Mouse (Mus musculus) MEL (cell line): ENCODE measurements around the gene Cenph. TPM values are rescaled to one million over a fixed set of nuclear protein-coding genes. Genes with fewer than 3 reads are reported as not detected.

Source experiments
- DNase-seq: peaks from one replicate; pipeline ENCODE4 v3.0.0; 2011; ENCODE audit warnings: low read depth, low spot score
- H3K27ac ChIP-seq: 2 replicates; pipeline ENCODE4 v1.5.1; 2012; ENCODE audit warnings: low read depth, mild to moderate bottlenecking, control low read depth, low read length, moderate library complexity; ENCODE audit not compliant: control insufficient read depth
- H3K27me3 ChIP-seq, 2 experiments: fragments of 150-350 bp in 1 of 2; sonication (generic) in 1 of 2; 2 replicates each; pipeline ENCODE4 v1.6.1; 2012; ENCODE audit warnings: low read length in 2 of 2, mild to moderate bottlenecking in 2 of 2, improper control_type of control experiment in 1 of 2, moderate library complexity in 1 of 2; ENCODE audit not compliant: insufficient read depth in 2 of 2, control insufficient read depth in 1 of 2
- H3K36me3 ChIP-seq, 2 experiments: 2 replicates each; pipeline ENCODE4 v1.6.1; 2012 to 2014; ENCODE audit warnings: low read length in 2 of 2, improper control_type of control experiment in 1 of 2, inconsistent platforms in 1 of 2, mild to moderate bottlenecking in 1 of 2; ENCODE audit not compliant: insufficient read depth in 2 of 2, control insufficient read depth in 1 of 2
- H3K4me1 ChIP-seq, 2 experiments: fragments of 150-350 bp in 1 of 2; sonication (generic) in 1 of 2; 2 replicates each; pipeline ENCODE4 v1.6.1; 2012; ENCODE audit warnings: low read length in 2 of 2, improper control_type of control experiment in 1 of 2, mild to moderate bottlenecking in 1 of 2; ENCODE audit not compliant: insufficient read depth in 2 of 2, control insufficient read depth in 1 of 2
- H3K4me3 ChIP-seq, 2 experiments: fragments of 150-350 bp in 1 of 2; sonication (generic) in 1 of 2; 2 replicates each; pipeline ENCODE4 v1.5.1; 2012; ENCODE audit warnings: low read depth in 2 of 2, low read length in 2 of 2, mild to moderate bottlenecking in 2 of 2, moderate library complexity in 2 of 2, control low read depth in 1 of 2, improper control_type of control experiment in 1 of 2; ENCODE audit not compliant: control insufficient read depth in 1 of 2, insufficient read depth in 1 of 2
- H3K79me2 ChIP-seq: 2 replicates; pipeline ENCODE4 v1.6.1; 2012; ENCODE audit warnings: mild to moderate bottlenecking, low read length, moderate library complexity; ENCODE audit not compliant: control insufficient read depth, poor library complexity, insufficient read depth
- H3K9ac ChIP-seq: 2 replicates; pipeline ENCODE4 v1.6.1; 2012; ENCODE audit warnings: low read depth, mild to moderate bottlenecking, control low read depth, low read length, moderate library complexity; ENCODE audit not compliant: control insufficient read depth, poor library complexity, severe bottlenecking
- H3K9me3 ChIP-seq: fragments of 150-350 bp; sonication (generic); replicated peaks from 2 replicates; pipeline ENCODE4 v1.6.1; 2012; ENCODE audit warnings: mild to moderate bottlenecking, low read length, improper control_type of control experiment, moderate library complexity; ENCODE audit not compliant: insufficient read depth
- CTCF ChIP-seq, 3 experiments: IDR thresholded peaks in 2 of 3; conservative IDR thresholded peaks in 1 of 3; 2 replicates each; pipeline ENCODE4 v1.5.1; 2011 to 2012; ENCODE audit warnings: low read length in 3 of 3, low read depth in 2 of 3, mild to moderate bottlenecking in 2 of 3, improper control_type of control experiment in 1 of 3, inconsistent platforms in 1 of 3, mixed read lengths in 1 of 3, moderate library complexity in 1 of 3; ENCODE audit not compliant: control insufficient read depth in 1 of 3, insufficient read depth in 1 of 3, poor library complexity in 1 of 3, severe bottlenecking in 1 of 3
- ELF1 ChIP-seq: IDR thresholded peaks from 2 replicates; pipeline ENCODE4 v1.6.1; 2014; ENCODE audit warnings: low read depth, mild to moderate bottlenecking, inconsistent platforms, low read length, improper control_type of control experiment, moderate library complexity
- ETS1 ChIP-seq: IDR thresholded peaks from 2 replicates; pipeline ENCODE4 v1.6.1; 2012; ENCODE audit warnings: low read depth, mild to moderate bottlenecking, inconsistent platforms, low read length, improper control_type of control experiment, moderate library complexity
- GABPA ChIP-seq: IDR thresholded peaks from 2 replicates; pipeline ENCODE4 v1.6.1; 2012; ENCODE audit warnings: low read depth, mild to moderate bottlenecking, inconsistent platforms, low read length, improper control_type of control experiment, moderate library complexity
- GATA1 ChIP-seq: IDR thresholded peaks from 2 replicates; pipeline ENCODE4 v1.6.1; 2011; ENCODE audit warnings: low read depth, low read length, improper control_type of control experiment
- JUND ChIP-seq: IDR thresholded peaks from 2 replicates; pipeline ENCODE4 v1.6.1; 2011; ENCODE audit warnings: low read depth, mild to moderate bottlenecking, improper control_type of control experiment, low read length
- KAT2A ChIP-seq: conservative IDR thresholded peaks from 2 replicates; pipeline ENCODE4 v1.6.1; 2012; ENCODE audit warnings: low read depth, low read length, improper control_type of control experiment, inconsistent platforms
- MAFK ChIP-seq: IDR thresholded peaks from 2 replicates; pipeline ENCODE4 v1.6.1; 2011; ENCODE audit warnings: low read depth, mild to moderate bottlenecking, low read length, improper control_type of control experiment, borderline replicate concordance
- MYB ChIP-seq: IDR thresholded peaks from 2 replicates; pipeline ENCODE4 v1.6.1; 2011; ENCODE audit warnings: mild to moderate bottlenecking, low read depth, low read length, improper control_type of control experiment
- NRF1 ChIP-seq: IDR thresholded peaks from 2 replicates; pipeline ENCODE4 v1.6.1; 2014; ENCODE audit warnings: low read depth, mild to moderate bottlenecking, inconsistent platforms, low read length, improper control_type of control experiment, moderate library complexity; ENCODE audit not compliant: poor library complexity, insufficient read depth, severe bottlenecking
- POLR2A ChIP-seq, 2 experiments: IDR thresholded peaks; 2 replicates each; pipeline ENCODE4 v1.6.1; 2011 to 2012; ENCODE audit warnings: low read length in 2 of 2, mild to moderate bottlenecking in 2 of 2, control low read depth in 1 of 2, improper control_type of control experiment in 1 of 2, low read depth in 1 of 2, moderate library complexity in 1 of 2; ENCODE audit not compliant: control insufficient read depth in 1 of 2, insufficient read depth in 1 of 2, poor library complexity in 1 of 2
- POLR2AphosphoS5 ChIP-seq: IDR thresholded peaks from 2 replicates; pipeline ENCODE4 v1.6.1; 2012; ENCODE audit warnings: low read depth, borderline replicate concordance, mild to moderate bottlenecking, inconsistent platforms, low read length, moderate library complexity, mixed read lengths
- RAD21 ChIP-seq: IDR thresholded peaks from 2 replicates; pipeline ENCODE4 v1.6.1; 2011; ENCODE audit warnings: mild to moderate bottlenecking, low read depth, low read length, improper control_type of control experiment
- SIN3A ChIP-seq: IDR thresholded peaks from 2 replicates; pipeline ENCODE4 v1.6.1; 2012; ENCODE audit warnings: low read length, improper control_type of control experiment, inconsistent platforms
- TBP ChIP-seq: IDR thresholded peaks from 2 replicates; pipeline ENCODE4 v1.8.0; 2011; ENCODE audit warnings: low read depth, low read length, improper control_type of control experiment
- UBTF ChIP-seq: IDR thresholded peaks from 2 replicates; pipeline ENCODE4 v1.6.1; 2012; ENCODE audit warnings: low read depth, mild to moderate bottlenecking, inconsistent platforms, low read length, improper control_type of control experiment, moderate library complexity, borderline replicate concordance; ENCODE audit not compliant: insufficient read depth
- ZMIZ1 ChIP-seq: IDR thresholded peaks from 2 replicates; pipeline ENCODE4 v1.6.1; 2012; ENCODE audit warnings: low read depth, mild to moderate bottlenecking, inconsistent platforms, low read length, improper control_type of control experiment, moderate library complexity
- ZNF384 ChIP-seq: IDR thresholded peaks from 2 replicates; pipeline ENCODE4 v1.6.1; 2012; ENCODE audit warnings: low read depth, mild to moderate bottlenecking, inconsistent platforms, low read length, improper control_type of control experiment
- polyA plus RNA-seq, 2 experiments: library from polyadenylated mRNA; stranded (reverse) in 1 of 2; unstranded in 1 of 2; fragments of >175 nt in 1 of 2; fragments of >200 nt in 1 of 2; gene quantifications; 2 replicates each; pipeline versions ENCODE4 v1.2.1 to v1.2.4; 2012; ENCODE audit warnings: low replicate concordance in 2 of 2, low read depth in 1 of 2; ENCODE audit not compliant: insufficient read length in 2 of 2, insufficient read depth in 1 of 2, missing spikeins in 1 of 2
- total RNA-seq: library from RNA; depleted of rRNA; stranded (reverse); fragments of 300-350 nt; gene quantifications from 2 replicates; pipeline ENCODE4 v1.2.3, GENCODE M21; 2012

Cenph gene
- total and polyA plus RNA-seq, 3 experiments, result 33.3 to 48.8 TPM; not detected in 1

- Histone ChIP-seq H3K9me3 (no peaks in the 10 kb centered on the region), H3K9ac (peak overlapping the region; percentile 31), H3K4me3 (peak overlapping the region in 1 of 2 experiments; percentile 21; a peak in 2 of 4 replicates), H3K27me3 (no peaks in the 10 kb centered on the region), H3K27ac (peak overlapping the region; percentile 75), H3K79me2 (peaks cover 5% of the 10 kb centered on the region; the same call in 1 of the 2 replicates), H3K4me1 (peaks cover 11 to 24% of the 10 kb centered on the region in 2 experiments), H3K36me3 (peaks cover 32 to 58% of the 10 kb centered on the region in 2 experiments)
- TF ChIP-seq UBTF, result no peak
- DNase-seq, result no peak
These were observed 48.2 kb upstream of the Cenph start for GRCm38 (mm10) chr13:100823863-100824262.

- Histone ChIP-seq H3K4me1 (peaks cover 0 to 25% of the 10 kb centered on the region in 2 experiments; a peak in 2 of 4 replicates), H3K4me3 (no peak overlapping the region), H3K36me3 (peaks cover 12 to 49% of the 10 kb centered on the region in 2 experiments), H3K9me3 (no peaks in the 10 kb centered on the region), H3K27ac (no peak overlapping the region), H3K9ac (no peak overlapping the region), H3K79me2 (no peaks in the 10 kb centered on the region), H3K27me3 (no peaks in the 10 kb centered on the region)
- DNase-seq, result no peak
- TF ChIP-seq SIN3A (no peak), UBTF (no peak), POLR2A (IDR thresholded peaks at IDR 0.05; ENCODE audit: control insufficient read depth in 1 of 2, insufficient read depth in 1 of 2, low read depth in 1 of 2, low read length in 2 of 2, poor library complexity in 1 of 2) (no peak), ZMIZ1 (no peak), GABPA (no peak), RAD21 (no peak), GATA1 (no peak), KAT2A (no peak), TBP (no peak), ETS1 (no peak), POLR2AphosphoS5 (no peak), ZNF384 (no peak), NRF1 (no peak), MAFK (no peak), CTCF (IDR thresholded peaks at IDR 0.05 in 2 of 3, conservative IDR thresholded peaks at IDR 0.05 in 1 of 3; ENCODE audit: control insufficient read depth in 1 of 3, insufficient read depth in 1 of 3, low read depth in 2 of 3, low read length in 3 of 3, poor library complexity in 1 of 3, severe bottlenecking in 1 of 3) (no peak), MYB (no peak), JUND (no peak), ELF1 (no peak)
These were observed 38.8 kb upstream of the Cenph start for GRCm38 (mm10) chr13:100814451-100814850.
